ENCODE assay signal across 9 mouse cellular contexts in genomic region chr7:83382803-83383363, GRCm38 (mm10).
DNase-seq lines count a peak whose midpoint lies in the region; ATAC-seq and TF ChIP-seq lines count a peak whose summit lies in the region.
"Had no signal": no experiment of that assay in that cellular context is flagged by ENCODE, and none has a peak within 500 bp of the region (broad histone marks: within the 10 kb centered on the region; RNA-seq: fewer than 3 reads in every experiment).

No protein-coding gene starts in this region.

- H3K27me3 ChIP-seq in heart, embryonic 13.5 days (replicated peaks) = no peaks in the 10 kb centered on the region
- no peaks in the 10 kb centered on the region for H3K27me3 ChIP-seq in midbrain, postnatal 0 days (ENCODE audit: insufficient read depth, low read length)
- H3K27me3 ChIP-seq: liver, embryonic 15.5 days had no signal

- no peaks in the 10 kb centered on the region for H3K9me3 ChIP-seq in heart, embryonic 13.5 days
- H3K9me3 ChIP-seq in midbrain, postnatal 0 days (ENCODE audit: low read length) = no peaks in the 10 kb centered on the region
- H3K9me3 ChIP-seq: liver, embryonic 15.5 days had no signal

- WGBS in heart, embryonic 13.5 days = 22% methylated on average over 8 of the region's 8 CpGs
- WGBS in midbrain, postnatal 0 days = 6% methylated on average over 8 of the region's 8 CpGs

- peak; percentile 42; the same call in 1 of the 2 replicates for ATAC-seq in heart, embryonic 13.5 days (ENCODE audit: extremely low read depth, insufficient number of reproducible peaks, low FRiP score, low TSS enrichment)
- ATAC-seq in midbrain, postnatal 0 days (ENCODE audit: low FRiP score) = peak; percentile 96

- H3K36me3 ChIP-seq in heart, embryonic 13.5 days = no peaks in the 10 kb centered on the region
- no peaks in the 10 kb centered on the region for H3K36me3 ChIP-seq in midbrain, postnatal 0 days (ENCODE audit: insufficient read depth, low read length)
- H3K36me3 ChIP-seq: liver, embryonic 15.5 days had no signal

- TF ChIP-seq CTCF in midbrain, postnatal 0 days (IDR thresholded peaks at IDR 0.05) = no peak

- H3K4me1 ChIP-seq in heart, embryonic 13.5 days = peaks cover 22% of the 10 kb centered on the region
- H3K4me1 ChIP-seq in midbrain, postnatal 0 days (ENCODE audit: insufficient read depth, low read length) = peaks cover 4% of the 10 kb centered on the region; the same call in 1 of the 2 replicates
- H3K4me1 ChIP-seq: liver, embryonic 15.5 days had no signal

- DNase-seq in adrenal gland, adult 2 months = peak; percentile 4
- no peak for DNase-seq in adrenal gland, adult 18-20 months (ENCODE audit: low spot score in 2 of 2)
- peak; percentile 77 for DNase-seq in brain, adult 2 months (ENCODE audit: low read depth, low spot score)
- DNase-seq in layer of hippocampus, postnatal 10 days (ENCODE audit: low spot score in 2 of 2) = peak; percentile 61 to 72
- DNase-seq in midbrain, postnatal 0 days (ENCODE audit: low spot score) = peak; percentile 89
- no peak for DNase-seq in yolk sac, embryonic 10.5 days (ENCODE audit: low spot score)
- DNase-seq in B cell, adult 2 months = no peak

- H3K27ac ChIP-seq in heart, embryonic 13.5 days (replicated peaks) = peak overlapping the region; percentile 63
- peak overlapping the region; percentile 75 for H3K27ac ChIP-seq in midbrain, postnatal 0 days (ENCODE audit: low read depth, low read length)
- H3K27ac ChIP-seq: liver, embryonic 15.5 days had no signal

- peak overlapping the region; percentile 48 for H3K4me2 ChIP-seq in heart, embryonic 13.5 days
- H3K4me2 ChIP-seq in midbrain, postnatal 0 days (ENCODE audit: low read depth, low read length, poor library complexity, severe bottlenecking) = peak overlapping the region; percentile 37; the same call in 1 of the 2 replicates
- H3K4me2 ChIP-seq: liver, embryonic 15.5 days had no signal

- no peak overlapping the region for H3K9ac ChIP-seq in heart, embryonic 13.5 days
- H3K9ac ChIP-seq in midbrain, postnatal 0 days (replicated peaks; ENCODE audit: low read length, poor library complexity, severe bottlenecking) = no peak overlapping the region
- H3K9ac ChIP-seq: liver, embryonic 15.5 days had no signal

- no peak overlapping the region for H3K4me3 ChIP-seq in heart, embryonic 13.5 days
- peak overlapping the region; percentile 0; the same call in 1 of the 2 replicates for H3K4me3 ChIP-seq in midbrain, postnatal 0 days (ENCODE audit: low read depth, low read length)
- H3K4me3 ChIP-seq: liver, embryonic 15.5 days had no signal

Comparison
In these comparisons a context has a peak if more than half of its experiments do, and no peak if none do; other contexts are left out.
1. DNase-seq: peak in adrenal gland, adult 2 months (single experiment), brain, adult 2 months (single experiment), layer of hippocampus, postnatal 10 days (2 of 2) and midbrain, postnatal 0 days (single experiment); none in adrenal gland, adult 18-20 months (0 of 2), yolk sac, embryonic 10.5 days (single experiment) and B cell, adult 2 months (0 of 2).